Mouse (Mus musculus): Measurements from ENCODE around the gene Bsx. TPM values are rescaled to one million over a fixed set of nuclear protein-coding genes. Genes with fewer than 3 reads are reported as not detected.

Bsx gene
- polyA plus RNA-seq, 1 experiment from 2014 or later = 0.05 TPM

DNA sequence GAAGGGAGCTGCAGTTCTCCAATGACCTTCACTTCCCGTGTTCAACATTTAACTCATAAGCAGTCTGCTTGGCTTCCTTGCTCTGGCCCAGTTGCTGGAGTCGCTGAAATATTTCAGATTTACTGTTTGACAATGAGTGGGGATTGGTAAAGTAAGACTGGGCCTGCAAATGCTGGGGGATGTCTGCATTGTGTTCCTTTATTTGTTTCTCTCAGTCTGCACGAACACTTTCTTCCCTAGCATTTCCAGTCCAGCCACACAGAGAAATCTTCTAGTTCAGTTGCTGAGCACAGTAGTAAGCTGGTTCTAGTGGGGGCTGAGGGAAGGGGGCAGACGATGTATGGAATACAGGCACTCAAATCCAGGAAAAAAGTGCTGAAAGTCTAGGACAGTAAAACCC, 1.0 kb downstream of the Bsx start:
- 3% methylated on average over 4 of the region's 4 CpGs for WGBS
- H3K27me3 ChIP-seq (replicated peaks; ENCODE audit: low read depth, poor library complexity, severe bottlenecking) = peaks cover 99% of the 10 kb centered on the region
- no peaks in the 10 kb centered on the region for H3K9me3 ChIP-seq
- H3K27ac ChIP-seq (replicated peaks) = no peak overlapping the region
- no peaks in the 10 kb centered on the region for H3K36me3 ChIP-seq (replicated peaks)
- peak; percentile 15 for DNase-seq (ENCODE audit: low spot score)
- peaks cover 33% of the 10 kb centered on the region for H3K4me1 ChIP-seq
- no peak overlapping the region for H3K4me3 ChIP-seq

DNA sequence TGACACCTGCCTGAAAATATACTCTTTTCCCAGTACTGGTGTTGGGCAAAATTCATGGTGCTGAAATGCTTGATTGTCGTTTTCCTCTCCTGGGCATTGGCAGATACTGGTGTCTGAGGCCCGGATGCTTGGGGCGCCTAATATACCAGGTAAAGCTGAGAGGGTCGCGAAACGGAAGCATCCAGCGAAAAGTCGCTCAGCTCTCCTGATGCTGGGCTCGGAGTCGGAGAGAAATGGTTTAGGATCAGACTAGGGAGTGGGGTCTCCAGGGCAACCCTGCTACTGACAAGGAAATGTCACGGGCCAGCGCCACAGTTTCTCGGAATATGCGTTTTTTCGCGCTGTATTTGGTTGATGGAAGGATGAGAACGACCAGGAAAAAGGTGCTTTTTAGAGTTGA, 1.5 kb downstream of the Bsx start:
- 2% methylated on average over 17 of the region's 17 CpGs for WGBS
- peaks cover 33% of the 10 kb centered on the region for H3K4me1 ChIP-seq

DNA sequence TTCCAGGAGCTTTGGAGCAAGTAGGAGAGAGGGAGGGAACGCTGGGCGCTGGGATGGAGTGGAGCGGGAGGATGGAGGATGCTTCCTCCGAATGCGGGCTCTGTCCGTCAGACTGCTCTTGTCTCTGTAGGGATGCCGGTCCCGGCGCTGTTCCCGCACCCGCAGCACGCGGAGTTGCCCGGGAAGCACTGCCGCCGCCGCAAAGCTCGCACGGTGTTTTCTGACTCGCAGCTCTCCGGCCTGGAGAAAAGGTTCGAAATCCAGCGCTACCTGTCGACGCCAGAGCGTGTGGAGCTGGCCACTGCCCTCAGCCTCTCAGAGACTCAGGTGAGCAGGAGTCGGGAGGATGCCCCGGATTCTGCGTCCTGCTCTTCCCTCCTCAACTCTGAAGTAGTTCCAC, 2.2 kb downstream of the Bsx start:
- Histone ChIP-seq H3K27me3 (replicated peaks; ENCODE audit: low read depth, poor library complexity, severe bottlenecking) (peaks cover 100% of the 10 kb centered on the region), H3K36me3 (replicated peaks) (no peaks in the 10 kb centered on the region), H3K27ac (replicated peaks) (no peak overlapping the region), H3K9me3 (no peaks in the 10 kb centered on the region), H3K4me3 (no peak overlapping the region), H3K4me1 (peaks cover 32% of the 10 kb centered on the region)
- peak; percentile 61 for DNase-seq (ENCODE audit: low spot score)
- WGBS = 1% methylated on average over 29 of the region's 29 CpGs

More for the DNA sequence above, 1.5 kb downstream of the Bsx start:
- peak; percentile 31 for DNase-seq (ENCODE audit: low spot score)
- H3K27me3 ChIP-seq (replicated peaks; ENCODE audit: low read depth, poor library complexity, severe bottlenecking) = peaks cover 99% of the 10 kb centered on the region
- H3K9me3 ChIP-seq = no peaks in the 10 kb centered on the region
- no peak overlapping the region for H3K27ac ChIP-seq (replicated peaks)
- H3K4me3 ChIP-seq = no peak overlapping the region
- H3K36me3 ChIP-seq (replicated peaks) = no peaks in the 10 kb centered on the region

DNA sequence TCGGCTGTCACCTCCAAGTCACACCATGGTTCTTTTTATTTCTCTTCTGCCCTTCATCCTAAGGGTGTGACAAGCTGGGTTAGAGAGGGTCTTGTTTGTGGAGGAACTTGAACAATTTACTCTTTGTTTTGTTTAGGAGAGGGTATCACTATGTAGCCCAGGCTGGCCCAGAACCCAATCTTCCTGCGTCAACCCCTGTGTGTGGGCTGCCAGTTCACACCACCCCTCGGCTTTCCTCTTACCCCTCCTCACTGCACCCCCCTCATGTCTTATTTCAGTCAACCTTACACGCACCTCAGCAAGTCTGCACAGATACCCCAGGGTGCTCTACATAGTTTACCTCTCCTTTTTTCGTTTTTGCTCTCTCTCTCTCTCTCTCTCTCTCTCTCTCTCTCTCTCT, 2.8 kb downstream of the Bsx start:
- Histone ChIP-seq H3K27ac (replicated peaks) (no peak overlapping the region), H3K36me3 (replicated peaks) (no peaks in the 10 kb centered on the region), H3K4me3 (no peak overlapping the region), H3K27me3 (replicated peaks; ENCODE audit: low read depth, poor library complexity, severe bottlenecking) (peaks cover 100% of the 10 kb centered on the region), H3K9me3 (no peaks in the 10 kb centered on the region), H3K4me1 (peaks cover 27% of the 10 kb centered on the region)
- peak; percentile 20 for DNase-seq (ENCODE audit: low spot score)
- WGBS = 5% methylated on average over 5 of the region's 5 CpGs

- H3K4me1 ChIP-seq = peaks cover 22% of the 10 kb centered on the region
- 2% methylated on average over 42 of the region's 42 CpGs for WGBS
- no peak for DNase-seq (ENCODE audit: low spot score)
- no peaks in the 10 kb centered on the region for H3K36me3 ChIP-seq (replicated peaks)
- H3K9me3 ChIP-seq = no peaks in the 10 kb centered on the region
- H3K27me3 ChIP-seq (replicated peaks; ENCODE audit: low read depth, poor library complexity, severe bottlenecking) = peaks cover 100% of the 10 kb centered on the region
- no peak overlapping the region for H3K27ac ChIP-seq (replicated peaks)
- H3K4me3 ChIP-seq = peak overlapping the region; percentile 36
Observed at GRCm38 (mm10) chr9:40877146-40877880, 3.4 kb downstream of the Bsx start.

DNA sequence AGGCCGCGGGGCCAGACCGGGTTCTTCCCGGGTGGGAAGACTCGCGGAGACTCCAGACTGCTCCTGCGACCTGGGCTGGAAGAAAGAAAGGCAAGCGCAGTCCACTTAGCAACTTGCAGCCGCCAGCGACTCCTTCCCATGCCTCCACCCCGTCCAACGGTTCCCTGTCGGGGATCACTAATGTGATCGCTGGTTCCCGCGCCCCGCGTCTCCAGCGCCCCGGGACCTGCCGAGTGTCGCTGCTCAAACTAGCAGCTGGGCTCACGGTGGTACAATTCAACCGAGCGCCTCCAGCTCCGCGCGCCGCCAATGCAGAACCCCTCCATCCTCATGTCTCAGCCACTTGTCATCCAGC, 3.9 kb downstream of the Bsx start:
- Histone ChIP-seq H3K9me3 (no peaks in the 10 kb centered on the region), H3K4me1 (peaks cover 22% of the 10 kb centered on the region), H3K27ac (replicated peaks) (no peak overlapping the region), H3K27me3 (replicated peaks; ENCODE audit: low read depth, poor library complexity, severe bottlenecking) (peaks cover 100% of the 10 kb centered on the region), H3K4me3 (peak overlapping the region; percentile 36), H3K36me3 (replicated peaks) (no peaks in the 10 kb centered on the region)
- WGBS = under 1% methylated on average over 29 of the region's 29 CpGs
- peak; percentile 65 for DNase-seq (ENCODE audit: low spot score)

DNA sequence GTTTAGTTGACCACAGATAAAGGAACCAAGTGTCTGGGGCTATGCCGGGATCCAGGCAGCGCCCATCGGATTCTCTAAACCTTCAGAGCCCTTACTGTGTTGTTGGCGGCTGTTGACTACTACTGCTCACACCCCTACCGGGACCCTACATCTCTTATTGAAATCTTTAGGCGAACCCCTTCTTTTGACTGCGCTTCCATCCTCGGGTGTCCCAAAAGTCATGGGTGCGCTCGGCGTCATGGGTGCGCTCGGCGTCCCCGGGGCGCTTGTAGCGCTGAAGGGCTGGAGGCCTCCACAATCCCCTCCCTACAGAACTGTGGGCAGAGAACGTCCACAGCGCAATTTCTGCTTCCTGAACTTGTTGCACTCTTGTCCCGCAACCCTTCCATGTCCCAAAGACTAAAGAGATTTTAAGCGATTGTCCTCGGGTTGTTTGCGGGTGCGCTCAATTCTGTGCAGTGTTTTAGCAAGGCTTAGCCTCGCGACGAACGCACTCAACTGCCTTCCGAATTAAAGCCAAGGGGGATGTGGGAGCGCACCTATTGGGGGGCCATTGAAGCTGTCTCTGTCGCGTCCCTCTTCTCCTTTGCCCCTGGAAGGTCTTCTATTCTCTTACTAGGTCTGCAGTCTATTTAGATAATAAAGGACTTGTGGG, 4.5 kb downstream of the Bsx start:
- DNase-seq (ENCODE audit: low spot score) = peak; percentile 50
- Histone ChIP-seq H3K4me1 (peaks cover 22% of the 10 kb centered on the region), H3K9me3 (no peaks in the 10 kb centered on the region), H3K4me3 (no peak overlapping the region), H3K36me3 (replicated peaks) (no peaks in the 10 kb centered on the region), H3K27me3 (replicated peaks; ENCODE audit: low read depth, poor library complexity, severe bottlenecking) (peaks cover 100% of the 10 kb centered on the region), H3K27ac (replicated peaks) (no peak overlapping the region)
- WGBS = 1% methylated on average over 32 of the region's 32 CpGs

- Histone ChIP-seq H3K4me3 (no peak overlapping the region), H3K4me1 (peaks cover 20% of the 10 kb centered on the region), H3K36me3 (replicated peaks) (no peaks in the 10 kb centered on the region), H3K27ac (replicated peaks) (no peak overlapping the region), H3K9me3 (no peaks in the 10 kb centered on the region), H3K27me3 (replicated peaks; ENCODE audit: low read depth, poor library complexity, severe bottlenecking) (peaks cover 100% of the 10 kb centered on the region)
- DNase-seq (ENCODE audit: low spot score) = peak; percentile 46
- WGBS = under 1% methylated on average over 14 of the region's 14 CpGs
Observed at GRCm38 (mm10) chr9:40878998-40879397, 5.1 kb downstream of the Bsx start.

DNA sequence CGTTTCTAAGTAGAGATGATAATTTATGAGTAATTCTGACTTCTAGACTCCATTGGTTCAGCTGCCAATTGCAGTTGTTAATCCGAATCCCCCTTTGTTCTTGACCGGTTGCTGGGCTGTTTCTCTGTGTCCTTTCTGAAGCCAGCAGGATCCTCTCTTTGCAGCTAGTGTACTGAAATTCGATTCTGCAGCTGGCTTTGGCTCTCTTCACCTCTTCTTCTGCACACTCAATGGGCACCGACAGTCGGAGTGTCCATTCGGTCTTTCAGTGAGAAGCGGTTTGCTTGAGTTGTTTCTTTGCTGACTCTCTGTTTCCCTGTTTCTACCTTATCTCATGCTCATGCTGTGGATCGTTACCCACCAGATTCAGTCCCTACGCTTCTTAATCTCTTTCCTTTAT, 11.7 kb downstream of the Bsx start:
- Histone ChIP-seq H3K27me3 (replicated peaks; ENCODE audit: low read depth, poor library complexity, severe bottlenecking) (peaks cover 96% of the 10 kb centered on the region), H3K4me1 (no peaks in the 10 kb centered on the region), H3K27ac (replicated peaks) (no peak overlapping the region), H3K36me3 (replicated peaks) (no peaks in the 10 kb centered on the region), H3K9me3 (no peaks in the 10 kb centered on the region), H3K4me3 (no peak overlapping the region)
- DNase-seq (ENCODE audit: low spot score) = no peak
- WGBS = 42% methylated on average over 10 of the region's 10 CpGs

GRCm38 (mm10) chr9:40889389-40889788, 15.5 kb downstream of the Bsx start:
- DNase-seq (ENCODE audit: low spot score) = no peak
- Histone ChIP-seq H3K27me3 (replicated peaks; ENCODE audit: low read depth, poor library complexity, severe bottlenecking) (peaks cover 69% of the 10 kb centered on the region), H3K9me3 (no peaks in the 10 kb centered on the region), H3K4me1 (no peaks in the 10 kb centered on the region), H3K4me3 (no peak overlapping the region), H3K36me3 (replicated peaks) (no peaks in the 10 kb centered on the region), H3K27ac (replicated peaks) (no peak overlapping the region)
- WGBS = 63% methylated on average over 12 of the region's 12 CpGs

GRCm38 (mm10) chr9:40892456-40892855, 18.5 kb downstream of the Bsx start:
- 80% methylated on average over 6 of the region's 6 CpGs for WGBS
- H3K27me3 ChIP-seq (replicated peaks; ENCODE audit: low read depth, poor library complexity, severe bottlenecking) = peaks cover 49% of the 10 kb centered on the region
- DNase-seq (ENCODE audit: low spot score) = no peak
- H3K9me3 ChIP-seq = no peaks in the 10 kb centered on the region
- H3K27ac ChIP-seq (replicated peaks) = no peak overlapping the region
- no peaks in the 10 kb centered on the region for H3K4me1 ChIP-seq
- H3K36me3 ChIP-seq (replicated peaks) = no peaks in the 10 kb centered on the region
- H3K4me3 ChIP-seq = no peak overlapping the region

- H3K27me3 ChIP-seq (replicated peaks; ENCODE audit: low read depth, poor library complexity, severe bottlenecking) = no peaks in the 10 kb centered on the region
- no peak overlapping the region for H3K4me3 ChIP-seq
- peak; percentile 12 for DNase-seq (ENCODE audit: low spot score)
- H3K9me3 ChIP-seq = no peaks in the 10 kb centered on the region
- H3K4me1 ChIP-seq = peaks cover 16% of the 10 kb centered on the region
- no peak overlapping the region for H3K27ac ChIP-seq (replicated peaks)
- no peaks in the 10 kb centered on the region for H3K36me3 ChIP-seq (replicated peaks)
- WGBS = 28% methylated on average over 8 of the region's 8 CpGs
Observed at GRCm38 (mm10) chr9:40907413-40907812, 33.5 kb downstream of the Bsx start.

DNA sequence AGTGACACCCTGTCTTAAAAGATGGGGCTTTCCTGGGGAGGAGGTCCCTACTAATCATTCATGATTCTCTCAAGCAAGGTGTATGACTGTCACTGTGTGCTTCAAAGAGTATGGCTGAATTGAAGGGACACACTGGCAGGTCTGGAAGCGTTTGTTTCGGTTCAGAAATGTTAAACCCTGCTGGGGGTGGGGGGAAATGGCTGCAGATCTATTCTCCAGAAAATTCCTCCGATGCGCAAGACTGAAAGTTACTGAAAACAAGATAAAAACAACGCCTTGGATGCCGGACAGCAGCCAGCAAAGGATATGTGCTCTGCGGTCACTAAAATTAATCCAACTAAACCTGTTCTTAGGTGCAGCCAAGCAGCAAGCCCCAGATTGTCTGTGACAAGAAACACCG, 34.5 kb downstream of the Bsx start:
- H3K4me1 ChIP-seq = peaks cover 16% of the 10 kb centered on the region
- 63% methylated on average over 8 of the region's 8 CpGs for WGBS
- H3K36me3 ChIP-seq (replicated peaks) = no peaks in the 10 kb centered on the region
- no peaks in the 10 kb centered on the region for H3K27me3 ChIP-seq (replicated peaks; ENCODE audit: low read depth, poor library complexity, severe bottlenecking)
- no peak for DNase-seq (ENCODE audit: low spot score)
- no peak overlapping the region for H3K4me3 ChIP-seq
- no peaks in the 10 kb centered on the region for H3K9me3 ChIP-seq
- no peak overlapping the region for H3K27ac ChIP-seq (replicated peaks)
